Mouse (Mus musculus): ENCODE measurements around the gene Crbn. TPM values are rescaled to one million over a fixed set of nuclear protein-coding genes. Genes with fewer than 3 reads are reported as not detected.

Gene Crbn
- polyA plus RNA-seq, 1 experiment from 2014 or later = 44.9 TPM

GRCm38 (mm10) chr6:106732563-106732962 lies 67.3 kb downstream of the Crbn start:
- no peaks in the 10 kb centered on the region for H3K27me3 ChIP-seq
- H3K9me3 ChIP-seq = no peaks in the 10 kb centered on the region
- no peak overlapping the region for H3K4me2 ChIP-seq
- ATAC-seq (ENCODE audit: insufficient number of reproducible peaks, insufficient read depth, low FRiP score, low TSS enrichment, low read depth) = 0 out of 2 replicates have a peak, but pooled peaks have one; percentile 37
- H3K27ac ChIP-seq = no peak overlapping the region
- H3K9ac ChIP-seq = no peak overlapping the region
- H3K4me3 ChIP-seq = no peak overlapping the region
- H3K36me3 ChIP-seq = no peaks in the 10 kb centered on the region
- H3K4me1 ChIP-seq = no peaks in the 10 kb centered on the region
- WGBS = 78% methylated on average over 4 of the region's 4 CpGs

Other genes starting within 250 kb of the Crbn start
- not detected in 2 replicates for gene Il5ra, start 51.0 kb downstream of the Crbn start, polyA plus RNA-seq (2015; fragmentation: Nextera tagmentation; extraction: Ambion mirVana)
- gene Trnt1, start 31.0 kb downstream of the Crbn start, polyA plus RNA-seq (2015; fragmentation: Nextera tagmentation; extraction: Ambion mirVana) = 64.4 and 64.5 TPM in 2 replicates

Measured in embryonic facial prominence, embryonic 13.5 days (tissue).